Mouse (Mus musculus) right cerebral cortex, adult 2 months (tissue): Measurements from ENCODE around the gene Sf3a3.
A peak's percentile ranks its signal among the peaks of the same experiment; 100 is the strongest.

Experiments used
- DNase-seq, 2 experiments: peaks; one replicate each; pipeline ENCODE4 v3.0.0; 2021 to 2022; ENCODE audit warnings: low spot score in 2 of 2

Sf3a3 gene

DNA sequence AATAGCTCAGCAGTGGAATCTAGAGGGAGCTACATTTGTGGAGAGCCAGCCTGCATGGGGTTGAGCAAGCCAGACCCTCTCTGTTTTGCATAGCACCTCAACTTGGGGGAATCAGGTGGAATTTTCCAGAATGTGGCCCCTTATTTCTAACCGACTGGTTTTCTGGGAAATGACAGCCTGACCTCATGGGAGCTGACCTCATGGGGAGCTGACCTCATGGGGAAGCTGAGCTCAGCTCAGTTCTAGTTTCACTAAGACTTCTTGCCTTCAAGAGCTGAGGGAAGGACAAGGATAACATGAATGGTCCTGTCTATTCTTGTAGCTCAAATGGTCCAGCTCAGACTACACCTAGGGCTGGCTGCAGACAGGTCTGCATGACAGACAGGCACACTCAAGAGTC lies 24.2 kb downstream of the Sf3a3 start:
- no peak for DNase-seq

DNA sequence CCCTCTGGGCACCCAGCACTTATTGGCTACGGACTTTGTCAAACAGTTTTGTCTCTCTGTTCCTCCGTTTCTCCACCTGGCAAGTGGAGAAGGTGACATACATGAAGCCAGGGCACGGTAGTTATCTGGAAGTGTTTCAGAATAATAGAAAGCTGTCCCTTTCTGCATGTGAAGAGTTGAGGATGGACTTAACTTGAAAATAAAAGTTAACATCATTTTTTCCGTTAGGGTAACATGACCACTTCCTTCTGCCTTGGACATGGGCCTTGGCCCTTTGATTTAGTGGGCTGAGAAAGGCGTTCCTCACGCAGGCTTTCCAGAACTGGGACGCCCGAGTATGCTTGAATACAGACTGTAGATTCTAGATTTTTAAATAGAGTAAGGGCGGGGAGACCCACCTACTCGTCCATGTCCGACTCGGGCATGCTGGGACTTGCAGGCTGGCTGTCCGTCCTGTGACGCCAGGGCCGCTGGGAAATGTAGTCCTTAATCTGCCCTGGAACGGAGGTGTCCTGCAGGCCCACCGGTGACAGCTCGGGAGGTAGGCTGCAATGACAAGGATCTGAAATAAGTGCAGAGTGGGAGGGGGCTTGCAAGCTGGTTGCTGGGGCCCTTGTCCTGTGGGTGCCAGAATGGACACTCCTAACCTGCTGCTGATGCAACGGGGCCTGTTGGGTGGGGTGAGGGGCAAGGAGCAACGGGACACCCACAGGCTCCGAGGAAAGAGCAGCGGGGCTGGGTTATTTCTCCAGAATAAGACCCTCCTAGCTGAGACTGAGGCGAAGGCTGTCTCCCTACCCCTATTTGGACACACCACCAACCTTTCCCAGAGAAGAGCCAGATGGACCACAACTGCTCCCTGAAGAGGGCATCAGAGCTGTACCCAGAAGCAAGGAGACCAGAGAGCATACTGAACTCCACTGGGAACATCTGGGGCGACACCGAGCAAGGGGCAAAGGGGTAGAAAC lies 27.1 kb downstream of the Sf3a3 start, which contains the start of gene Inpp5b:
Inpp5b (plus strand) TSS at position 475 of the 968 bp plus-strand sequence.
- DNase-seq: peak; percentile 88 to 94

DNA sequence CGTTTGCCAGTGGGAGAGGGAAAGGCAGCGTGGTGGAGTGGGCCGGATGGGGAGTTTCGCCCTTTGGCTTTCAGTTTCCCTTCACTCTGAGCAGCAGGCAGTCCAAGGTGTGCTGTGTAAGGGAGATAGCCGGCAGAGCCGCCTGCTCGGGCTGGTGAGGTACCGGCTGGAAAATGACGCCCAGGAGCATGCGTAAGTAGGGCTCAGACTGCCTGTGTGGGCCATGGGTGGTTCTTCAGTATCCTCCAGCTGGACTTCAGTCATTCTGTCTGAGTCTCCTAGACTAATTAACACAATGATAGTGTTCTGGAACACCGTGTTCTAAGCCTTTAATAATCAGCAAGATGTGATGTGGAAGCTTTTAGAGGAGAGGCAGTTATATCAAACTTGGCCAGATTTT lies 28.3 kb downstream of the Sf3a3 start:
- DNase-seq: no peak

DNA sequence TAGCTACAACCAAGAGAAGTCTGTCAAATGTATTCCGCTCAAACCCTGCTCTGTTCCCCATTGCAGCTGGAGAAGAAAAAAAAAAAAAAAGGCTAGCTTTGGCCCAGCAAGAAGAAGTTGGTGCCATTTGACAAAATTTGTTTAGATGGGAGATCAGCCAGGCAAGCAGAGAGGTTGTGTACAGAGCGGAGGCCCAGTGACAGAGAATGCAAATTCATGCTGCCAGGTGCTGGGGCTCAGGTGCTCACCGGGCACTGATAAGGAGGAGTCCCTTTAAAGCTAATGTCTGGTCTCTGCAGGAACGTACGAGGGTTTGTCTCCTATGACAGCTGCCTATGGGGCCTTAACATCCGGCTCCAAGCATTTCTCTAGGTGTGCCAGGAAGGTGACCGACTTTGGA lies 32.0 kb downstream of the Sf3a3 start:
- DNase-seq: no peak

DNA sequence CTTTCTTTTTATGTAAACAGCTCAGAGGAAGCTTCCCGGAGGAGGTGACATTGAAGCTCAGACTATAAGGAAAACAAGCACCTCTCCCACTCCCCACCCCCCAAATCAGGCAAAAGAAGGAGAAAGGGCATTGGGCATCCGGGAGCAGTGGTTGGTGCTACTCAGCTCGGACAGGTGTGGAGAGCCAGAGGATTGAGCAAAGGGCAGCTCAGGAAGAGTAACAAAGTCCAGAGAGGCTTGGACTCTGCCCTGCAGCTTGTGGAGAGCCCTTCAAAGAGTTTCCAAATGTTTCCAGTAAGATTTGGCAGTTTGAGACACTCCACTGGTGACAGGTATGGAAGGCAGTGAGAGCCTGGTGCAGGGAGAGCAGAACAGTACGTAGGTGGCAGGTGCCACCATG lies 33.3 kb downstream of the Sf3a3 start:
- DNase-seq: no peak

DNA sequence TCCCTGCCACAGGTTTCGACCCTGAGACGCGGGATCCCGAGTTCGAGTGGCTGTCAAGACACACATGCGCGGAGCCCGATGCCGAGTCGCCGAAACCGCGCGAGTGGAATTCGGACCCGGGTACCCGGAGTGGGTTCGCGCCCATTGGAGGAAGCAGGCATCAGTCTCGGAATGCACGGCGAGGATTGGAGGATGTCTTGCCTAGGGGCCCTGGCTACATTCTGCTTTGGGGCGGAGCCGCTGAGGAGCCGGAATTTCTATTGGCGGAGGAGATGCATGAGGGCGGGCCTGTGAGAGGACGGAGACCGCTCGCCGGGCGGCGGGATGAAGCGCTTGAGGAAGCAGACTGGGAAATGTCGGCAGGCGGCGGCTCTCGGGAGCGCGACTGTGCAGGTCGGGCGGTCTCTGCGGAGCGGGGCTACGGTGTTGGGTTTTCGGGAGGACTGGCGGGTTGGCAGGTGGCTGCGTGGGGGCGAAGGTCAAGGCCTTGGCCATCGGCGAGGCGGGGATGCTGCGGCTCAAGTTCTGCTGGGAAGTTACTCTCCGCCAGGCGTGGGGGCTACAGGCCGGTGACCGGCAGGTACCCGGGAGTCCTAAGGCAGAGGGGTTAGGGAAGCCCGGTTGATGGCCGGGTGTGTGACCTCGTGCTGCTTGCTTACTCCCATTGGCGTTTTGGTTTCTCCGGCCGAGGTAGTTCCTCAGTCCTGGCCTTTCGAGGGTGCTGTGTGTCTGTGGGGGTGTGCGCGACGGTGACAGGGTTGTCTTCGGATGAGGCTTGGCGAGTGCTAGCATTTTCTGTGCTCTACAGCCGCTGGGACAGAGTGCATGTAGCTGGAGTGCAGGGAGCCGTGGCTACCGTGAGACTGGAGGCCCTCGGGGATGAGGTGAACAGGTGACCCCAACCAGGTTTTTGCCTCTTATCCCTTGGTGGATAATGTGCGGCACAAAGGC lies 37.0 kb downstream of the Sf3a3 start:
- peak; percentile 98 to 100 for DNase-seq

DNA sequence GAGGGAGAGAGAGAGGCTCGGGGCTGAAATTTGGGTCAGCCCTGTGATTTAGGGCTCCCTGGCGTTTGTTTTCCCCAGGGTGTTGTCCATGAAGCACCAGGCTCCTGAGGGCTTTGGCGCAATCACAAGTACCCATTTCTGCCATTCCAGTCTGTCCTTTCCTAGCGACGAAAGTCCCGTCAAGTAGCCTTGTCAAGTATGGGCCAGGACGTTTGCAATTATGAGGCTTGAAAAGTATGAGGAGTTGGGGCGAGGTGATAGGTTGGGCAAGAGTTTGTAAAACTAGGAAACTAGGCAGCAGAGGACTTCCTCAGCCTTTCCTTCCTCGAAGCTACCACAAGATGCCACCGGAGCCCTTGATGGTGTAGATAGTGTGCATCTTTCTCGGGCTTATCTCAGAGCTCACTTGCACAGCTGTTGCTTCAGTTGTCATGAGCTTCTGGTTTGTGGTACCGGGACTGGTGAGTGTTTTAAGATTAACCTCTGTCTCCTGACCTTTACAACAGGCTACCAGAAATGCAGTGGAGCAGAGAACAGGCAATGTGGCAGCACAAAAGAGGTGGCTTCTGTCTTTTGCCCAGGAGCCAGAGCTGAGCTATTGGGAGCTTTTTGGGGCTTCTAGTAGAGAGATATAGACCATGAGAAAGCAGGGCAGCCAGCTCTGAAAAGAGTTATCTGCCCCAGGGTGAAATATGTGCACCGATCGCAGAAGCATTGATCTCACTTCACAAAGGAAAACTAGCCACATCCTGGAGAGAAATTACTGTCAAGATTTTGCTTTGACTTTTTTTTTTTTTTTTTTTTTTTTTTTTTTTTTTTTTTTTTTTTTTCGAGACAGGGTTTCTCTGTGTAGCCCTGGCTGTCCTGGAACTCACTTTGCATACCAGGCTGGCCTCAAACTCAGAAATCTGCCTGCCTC lies 38.0 kb downstream of the Sf3a3 start:
- no peak for DNase-seq

DNA sequence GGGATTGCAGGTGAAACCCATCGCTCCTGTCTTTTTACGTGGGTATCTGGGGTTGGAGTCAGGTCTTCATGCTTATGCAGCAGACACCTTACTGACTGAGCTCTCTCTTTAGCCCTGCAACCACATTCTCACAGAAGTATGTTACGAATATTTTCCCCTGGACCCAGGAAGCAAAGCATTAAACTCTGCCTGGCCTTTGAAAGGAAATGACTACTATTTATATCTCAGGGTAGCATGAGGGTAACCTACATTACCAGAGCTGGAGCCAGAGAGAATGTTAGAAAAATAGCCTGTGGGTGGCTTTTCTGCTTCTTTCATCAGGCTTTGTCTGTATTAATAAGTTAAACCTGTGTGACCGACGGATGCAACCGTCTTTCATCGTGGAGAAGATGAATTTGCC lies 41.0 kb downstream of the Sf3a3 start:
- no peak for DNase-seq

DNA sequence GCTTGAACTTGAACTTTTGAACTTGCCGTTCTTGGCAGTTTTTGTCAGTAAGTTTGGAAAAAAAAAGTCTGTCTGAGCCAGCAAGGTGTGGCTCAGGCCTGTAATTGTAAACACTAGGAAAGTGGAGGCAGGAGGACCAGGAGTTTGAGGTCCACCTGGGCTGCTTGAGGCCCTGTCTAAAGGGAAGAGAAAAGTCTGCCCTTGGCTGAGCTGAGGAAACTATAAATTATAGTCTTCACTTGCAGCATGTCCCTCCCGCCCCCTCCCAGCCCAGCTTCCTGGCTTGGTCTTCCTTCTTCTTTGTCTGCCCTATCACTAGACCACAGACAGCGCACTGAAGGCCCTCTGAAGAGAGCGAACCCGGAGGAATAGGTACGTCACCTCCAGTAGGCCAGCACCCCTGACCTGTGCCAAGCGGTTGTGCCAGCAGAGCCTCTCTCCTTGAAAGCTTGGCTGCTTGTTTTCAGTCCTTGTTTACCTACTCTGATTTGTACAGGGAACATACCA lies 44.8 kb downstream of the Sf3a3 start:
- DNase-seq: no peak

DNA sequence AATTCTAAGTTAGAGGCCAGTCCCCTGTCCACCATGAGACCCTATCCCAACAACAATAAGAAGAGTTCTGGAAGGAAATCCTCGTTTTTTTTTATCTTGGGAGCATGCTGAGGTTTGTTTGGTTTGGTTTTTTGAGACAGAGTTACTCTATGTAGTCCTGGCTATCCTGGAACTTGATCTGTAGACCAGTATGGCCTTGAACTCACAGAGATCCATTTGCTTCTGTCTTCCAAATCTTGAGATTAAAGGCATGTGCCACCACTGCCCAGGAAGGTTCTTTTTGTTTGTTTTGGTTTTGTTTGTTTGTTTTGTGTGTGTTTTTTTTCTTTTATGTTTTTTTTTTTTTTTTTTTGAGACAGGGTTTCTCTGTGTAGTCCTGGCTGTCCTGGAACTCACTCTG lies 46.6 kb downstream of the Sf3a3 start:
- no peak for DNase-seq

DNA sequence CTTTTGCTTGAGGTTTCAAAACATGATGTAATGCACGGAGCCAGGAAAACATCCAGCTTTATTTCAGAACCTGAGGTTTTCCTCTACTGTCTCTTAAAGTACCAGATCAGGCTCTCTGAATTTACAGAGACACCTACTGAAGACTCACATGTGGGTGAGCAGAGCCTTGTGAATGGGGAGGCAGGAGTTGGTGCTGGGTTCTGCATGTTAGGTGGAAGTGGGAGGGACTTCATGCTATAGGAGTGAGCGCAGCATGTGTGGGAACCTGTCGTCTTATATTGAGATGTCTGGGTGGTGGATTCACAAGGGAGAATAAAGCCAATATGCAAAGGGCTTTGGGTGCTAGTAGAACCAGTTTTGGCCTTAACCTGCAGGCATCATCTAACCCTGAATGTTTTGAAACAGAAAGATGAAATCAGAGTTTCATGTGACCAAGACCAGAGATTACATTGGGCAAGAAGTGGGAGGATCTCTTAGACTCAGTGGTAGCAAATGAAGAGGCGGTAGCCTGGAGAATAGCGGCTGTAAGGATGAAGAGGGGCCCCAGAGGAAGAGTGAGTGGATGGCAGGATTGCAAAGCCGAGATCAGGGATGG lies 48.4 kb downstream of the Sf3a3 start:
- DNase-seq: no peak

DNA sequence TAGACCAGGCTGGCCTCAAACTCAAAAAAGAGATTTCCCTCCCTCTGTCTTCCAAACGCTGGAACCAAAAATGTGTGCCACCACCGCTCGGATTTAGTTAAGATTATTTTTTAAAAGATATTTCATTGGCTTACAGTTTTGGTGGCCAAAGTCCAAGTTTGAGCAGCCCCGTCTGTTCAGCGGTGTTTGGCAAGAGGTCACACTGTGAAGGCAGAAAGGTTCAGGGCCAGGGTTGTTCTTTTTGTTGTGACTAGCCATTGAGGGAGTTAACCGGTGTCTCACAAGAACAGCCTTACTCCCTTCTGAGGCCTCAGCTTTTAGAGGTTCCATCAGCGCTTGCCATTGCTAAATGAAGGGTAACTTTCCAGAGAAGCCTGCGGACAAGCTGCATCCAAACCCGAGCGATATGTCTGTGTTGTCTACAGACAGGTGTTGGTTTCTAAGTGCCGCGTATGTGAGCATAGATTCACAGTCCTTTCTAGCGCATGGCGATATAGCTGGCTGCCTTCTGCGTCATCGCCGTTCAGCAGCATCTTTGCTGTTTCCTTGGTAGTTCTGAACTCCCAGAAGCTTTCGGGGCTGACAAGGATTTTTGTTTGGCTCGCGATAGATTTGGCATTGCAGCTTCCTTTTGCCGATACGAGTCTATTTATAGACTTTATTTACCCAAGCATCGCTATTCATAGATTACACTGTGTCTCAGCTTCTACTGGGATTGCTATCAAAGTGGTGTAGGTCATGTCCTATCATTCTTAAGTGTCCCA lies 51.4 kb downstream of the Sf3a3 start:
- peak; percentile 57 to 59 for DNase-seq

DNA sequence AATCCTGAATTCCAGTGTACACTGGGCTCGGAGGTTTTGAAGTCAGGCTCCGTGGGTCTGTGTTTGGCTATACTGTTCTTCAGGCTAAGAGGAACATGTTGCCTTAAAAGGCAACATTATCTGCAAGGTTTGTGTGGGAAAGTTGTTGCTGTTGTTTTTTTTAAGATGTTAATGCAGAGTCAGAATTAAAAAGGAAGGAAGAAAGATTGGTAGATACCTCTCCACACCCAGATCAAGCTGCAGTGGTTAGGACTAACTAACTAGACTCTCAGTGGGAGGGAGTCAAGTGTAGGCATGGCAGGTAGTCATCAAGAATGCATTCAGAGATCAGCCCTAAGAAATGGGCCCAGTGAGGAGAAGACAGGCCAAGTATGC lies 52.0 kb downstream of the Sf3a3 start:
- DNase-seq: no peak

DNA sequence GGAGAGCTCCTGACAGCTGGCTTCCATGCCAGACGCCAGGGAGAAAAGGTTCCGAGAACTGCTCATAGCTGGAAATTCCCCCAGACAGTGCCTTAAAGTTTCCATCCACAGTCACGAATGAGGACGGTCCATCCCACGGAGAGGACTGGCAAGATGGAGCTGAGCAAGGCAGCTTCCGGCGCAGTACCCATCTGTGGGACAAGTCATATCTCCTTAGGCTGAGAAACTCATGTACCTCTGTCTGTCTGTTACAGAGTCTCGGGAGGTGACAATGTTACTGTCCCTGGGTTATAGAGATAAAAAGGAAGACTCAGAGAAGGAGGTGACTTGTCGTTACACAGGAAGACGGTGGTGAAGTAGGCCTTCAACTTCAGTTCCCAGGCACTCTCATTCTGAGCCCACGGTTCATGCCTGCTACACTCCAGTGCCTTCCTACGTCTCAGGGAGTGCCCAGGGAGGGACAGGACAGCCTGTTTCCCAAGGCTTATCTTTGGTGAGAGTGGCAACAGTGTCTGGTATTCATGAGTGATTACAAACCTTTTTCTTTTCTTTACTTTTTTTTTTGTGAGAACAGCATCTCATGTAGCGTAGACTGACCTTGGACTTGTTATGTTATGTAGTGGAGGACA lies 54.5 kb downstream of the Sf3a3 start:
- DNase-seq: no peak

DNA sequence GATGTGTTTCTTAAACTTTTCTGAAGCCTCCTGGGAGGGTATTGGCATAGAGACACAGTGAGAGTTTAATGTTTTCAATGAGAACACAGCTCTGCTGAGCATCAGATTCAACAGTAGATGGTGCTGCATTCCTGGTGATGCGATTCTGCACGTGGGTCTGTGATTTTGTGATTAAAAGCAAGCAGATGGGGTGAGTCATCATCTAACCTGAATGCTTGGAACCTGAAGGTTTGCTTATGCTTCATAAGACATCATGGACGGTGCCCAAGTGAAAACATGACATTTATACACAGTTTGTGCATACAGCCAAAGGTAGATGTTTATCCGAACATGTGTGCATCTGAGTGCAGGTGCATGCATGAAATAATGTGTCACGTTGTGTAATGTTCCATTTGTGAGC lies 56.0 kb downstream of the Sf3a3 start:
- DNase-seq: peak; percentile 56 to 57

DNA sequence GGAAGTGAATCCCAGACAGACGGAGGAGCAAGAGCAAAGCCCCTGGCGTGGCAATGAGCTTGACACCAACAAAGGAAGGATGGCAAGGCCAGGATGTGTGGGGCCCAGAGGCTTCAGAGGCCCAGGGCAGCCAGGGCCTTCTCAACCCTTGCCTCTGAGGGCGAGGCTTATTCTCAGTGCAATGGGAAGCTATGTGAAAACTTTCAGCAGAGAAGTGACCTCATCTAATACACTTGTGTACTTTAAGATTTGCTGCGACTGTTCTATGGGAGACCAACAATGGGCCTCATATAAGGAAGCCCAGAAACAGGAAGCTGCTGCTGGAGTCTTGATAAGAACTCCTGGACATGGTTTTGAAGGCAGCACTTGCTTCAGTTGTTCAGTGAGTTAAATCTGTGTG lies 57.5 kb downstream of the Sf3a3 start:
- DNase-seq: no peak

DNA sequence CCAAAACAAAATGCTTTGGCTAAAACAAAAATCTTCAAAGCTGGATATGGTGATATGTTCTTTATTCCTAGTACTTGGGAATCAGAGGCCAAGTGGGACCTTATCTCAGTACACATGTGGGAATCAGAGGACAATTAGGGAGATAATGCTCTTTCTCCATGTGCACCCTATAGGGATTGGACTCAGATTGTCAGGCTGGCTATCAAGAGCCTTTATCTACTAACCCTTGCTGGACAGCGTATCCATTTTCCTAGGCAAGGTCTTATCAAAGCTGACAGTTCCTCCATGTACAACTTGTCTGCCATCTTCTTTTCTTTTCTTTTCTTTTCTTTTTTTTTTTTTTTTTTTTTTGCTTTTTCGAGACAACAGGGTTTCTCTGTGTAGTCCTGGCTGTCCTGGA lies 58.9 kb downstream of the Sf3a3 start:
- no peak for DNase-seq

DNA sequence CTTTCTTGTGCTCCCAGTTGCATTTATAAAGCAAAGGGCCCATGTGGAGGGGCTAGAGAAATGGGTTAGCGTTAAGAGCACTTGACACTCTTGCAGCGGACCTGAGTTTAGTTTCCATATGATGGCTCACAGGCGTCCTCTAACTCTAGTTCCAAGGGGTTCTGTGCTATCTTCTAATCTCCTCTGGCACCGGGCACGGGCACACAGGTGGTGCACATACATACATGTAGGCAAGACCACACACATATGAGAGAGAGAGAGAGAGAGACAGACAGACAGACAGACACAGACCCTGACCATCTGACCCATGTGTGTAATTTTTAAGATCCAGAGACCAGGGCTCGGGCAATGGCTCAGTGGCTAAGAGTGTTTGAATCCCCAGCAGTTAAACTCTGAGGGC lies 59.4 kb downstream of the Sf3a3 start:
- DNase-seq: no peak

DNA sequence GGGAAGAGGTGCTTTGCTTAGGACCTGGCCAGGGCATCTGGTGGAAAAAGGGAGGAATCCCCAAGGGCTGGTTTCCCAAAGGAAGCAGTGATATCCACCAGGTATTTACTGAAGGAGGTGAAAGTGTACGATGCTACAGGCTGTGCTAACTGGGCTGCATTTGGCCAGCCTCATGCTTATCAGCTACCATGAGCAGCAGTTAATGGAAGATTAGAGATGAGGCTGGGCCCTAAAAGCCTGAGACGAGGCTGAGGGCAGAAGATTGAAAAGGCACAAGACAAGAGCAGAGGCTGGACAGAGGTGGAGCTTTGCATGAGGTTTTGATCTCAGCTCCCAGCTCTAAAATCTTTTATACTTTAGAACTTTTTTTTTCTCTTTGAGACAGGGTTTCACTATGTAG lies 59.9 kb downstream of the Sf3a3 start:
- DNase-seq: no peak

DNA sequence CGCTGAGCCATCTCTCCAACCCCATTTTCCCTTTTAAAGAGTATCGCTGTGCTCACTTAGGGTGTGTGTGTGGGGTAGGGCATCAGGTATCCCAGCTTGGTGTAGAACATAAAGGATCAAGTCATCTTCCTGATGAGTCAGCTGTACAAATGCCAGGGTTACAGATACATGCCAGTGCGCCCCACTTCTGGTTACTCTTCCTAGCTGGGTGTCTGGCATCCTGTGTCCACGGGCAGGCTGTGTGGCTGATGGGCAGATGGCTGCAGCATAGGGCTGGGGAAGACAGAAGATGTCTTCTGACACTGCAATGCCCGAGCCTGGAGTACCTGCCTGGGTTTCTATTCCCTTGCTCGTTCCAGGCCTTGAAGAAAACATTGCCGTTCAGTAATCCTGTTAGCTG lies 66.8 kb downstream of the Sf3a3 start:
- no peak for DNase-seq
